15 mouse cellular contexts compared by ENCODE assay signal in the genomic region with DNA sequence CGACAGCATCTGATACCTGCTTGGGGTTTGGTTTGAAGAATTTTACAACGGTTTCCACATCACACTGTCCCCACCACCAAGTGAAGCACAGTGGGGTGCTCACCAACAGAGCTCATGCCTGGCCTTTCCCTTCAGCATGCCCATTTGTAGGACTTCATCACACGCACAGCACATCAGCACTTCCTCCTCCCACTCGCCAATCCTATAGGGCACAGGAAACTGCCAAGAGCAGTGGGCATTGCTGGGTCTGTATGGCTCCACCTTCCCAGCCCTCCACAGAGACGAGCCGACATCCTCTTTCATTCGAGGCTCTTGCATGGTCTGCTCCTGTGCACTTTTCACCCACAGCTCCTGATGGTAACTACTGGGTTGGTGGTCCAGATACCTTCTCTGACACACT.
"Had no signal": no experiment of that assay in that cellular context is flagged by ENCODE, and none has a peak within 500 bp of the region (broad histone marks: within the 10 kb centered on the region; RNA-seq: fewer than 3 reads in every experiment).

No protein-coding gene starts in this region.

- DNase-seq: kidney, adult 18-20 months; kidney, postnatal 10 days; kidney, postnatal 4 days; left cerebral cortex, postnatal 4 days; lung, embryonic 14.5 days; lung, postnatal 10 days; right cerebral cortex, postnatal 4 days; spleen, adult 18-20 months; thymus, adult 18-20 months; thymus, postnatal 25 days had no signal

- H3K4me1 ChIP-seq: midbrain, embryonic 12.5 days; neural tube, embryonic 12.5 days had no signal

- H3K27ac ChIP-seq: limb, embryonic 13.5 days; midbrain, embryonic 12.5 days; neural tube, embryonic 12.5 days had no signal

- H3K9me3 ChIP-seq: limb, embryonic 13.5 days; megakaryocyte, embryonic 14.5 days; midbrain, embryonic 12.5 days; neural tube, embryonic 12.5 days had no signal

- ATAC-seq: midbrain, embryonic 16.5 days had no signal

- H3K9ac ChIP-seq: limb, embryonic 13.5 days; lung, embryonic 14.5 days; midbrain, embryonic 12.5 days; neural tube, embryonic 12.5 days had no signal

- H3K4me3 ChIP-seq: limb, embryonic 13.5 days; megakaryocyte, embryonic 14.5 days; midbrain, embryonic 12.5 days; neural tube, embryonic 12.5 days had no signal

- H3K4me2 ChIP-seq: limb, embryonic 13.5 days; lung, embryonic 14.5 days; midbrain, embryonic 12.5 days; neural tube, embryonic 12.5 days had no signal

- H3K27me3 ChIP-seq: limb, embryonic 13.5 days; megakaryocyte, embryonic 14.5 days; midbrain, embryonic 12.5 days; neural tube, embryonic 12.5 days had no signal
